Mouse (Mus musculus): ENCODE data around the gene Ube2g2.

DNA sequence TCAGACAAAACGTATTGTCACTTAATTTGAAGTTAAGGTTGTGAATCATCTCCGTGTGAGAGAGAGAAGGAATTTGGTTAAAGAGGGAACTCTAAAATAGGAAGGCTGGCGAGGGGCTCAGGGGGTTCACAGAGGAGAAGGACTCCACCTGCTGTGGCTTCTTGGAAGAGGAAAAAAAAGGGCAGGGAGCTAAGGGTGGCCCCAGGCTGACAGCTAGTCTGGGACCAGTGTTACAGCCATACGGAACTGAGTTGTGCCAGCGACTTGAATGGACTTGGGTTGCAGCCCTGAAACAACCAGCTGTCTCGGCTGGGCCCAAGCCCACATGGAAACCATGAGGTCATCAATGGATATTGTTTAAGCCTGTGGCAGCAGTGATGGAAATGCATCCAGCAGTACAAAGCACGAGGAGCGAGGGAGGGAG, 1.0 kb downstream of the Ube2g2 start:
- TF ChIP-seq CTCF (IDR thresholded peaks at IDR 0.05; ENCODE audit: low read depth) = 0 out of 2 replicates have a peak, but pooled peaks have one; percentile 14
- TF ChIP-seq EP300 (IDR thresholded peaks at IDR 0.05; ENCODE audit: low read depth) = no peak
